ENCODE assay signal across 28 mouse cellular contexts in genomic region chr3:50976141-50976780, GRCm38 (mm10).
DNase-seq lines count a peak whose midpoint lies in the region; ATAC-seq and TF ChIP-seq lines count a peak whose summit lies in the region.
"Had no signal": no experiment of that assay in that cellular context is flagged by ENCODE, and none has a peak within 500 bp of the region (broad histone marks: within the 10 kb centered on the region; RNA-seq: fewer than 3 reads in every experiment).

No protein-coding gene starts in this region.

- H3K27ac ChIP-seq in lung, embryonic 14.5 days (ENCODE audit: low read depth) = no peak overlapping the region
- no peak overlapping the region for H3K27ac ChIP-seq in midbrain, embryonic 11.5 days (ENCODE audit: low read depth, low read length)
- H3K27ac ChIP-seq in midbrain, postnatal 0 days (ENCODE audit: low read depth, low read length) = no peak overlapping the region
- peak overlapping the region; percentile 17; the same call in 1 of the 2 replicates for H3K27ac ChIP-seq in intestine, embryonic 16.5 days (ENCODE audit: low read length)
- peak overlapping the region; percentile 43 for H3K27ac ChIP-seq in stomach, embryonic 16.5 days (ENCODE audit: low read length)
- H3K27ac ChIP-seq: embryonic facial prominence, embryonic 10.5 days; embryonic facial prominence, embryonic 13.5 days; forebrain, embryonic 12.5 days; forebrain, embryonic 15.5 days; heart, embryonic 15.5 days; hindbrain, embryonic 10.5 days; hindbrain, embryonic 13.5 days had no signal

- 25% methylated on average over 5 of the region's 5 CpGs for WGBS in lung, embryonic 14.5 days
- WGBS in midbrain, embryonic 11.5 days = 80% methylated on average over 5 of the region's 5 CpGs
- 85% methylated on average over 5 of the region's 5 CpGs for WGBS in midbrain, postnatal 0 days
- WGBS in intestine, embryonic 16.5 days = 56% methylated on average over 5 of the region's 5 CpGs
- 42% methylated on average over 5 of the region's 5 CpGs for whole genome bisulfite sequencing in stomach, embryonic 16.5 days

- H3K4me2 ChIP-seq in lung, embryonic 14.5 days = no peak overlapping the region
- no peak overlapping the region for H3K4me2 ChIP-seq in midbrain, embryonic 11.5 days
- no peak overlapping the region for H3K4me2 ChIP-seq in midbrain, postnatal 0 days (ENCODE audit: low read depth, low read length, poor library complexity, severe bottlenecking)
- no peak overlapping the region for H3K4me2 ChIP-seq in intestine, embryonic 16.5 days (ENCODE audit: low read depth, low read length)
- no peak overlapping the region for H3K4me2 ChIP-seq in stomach, embryonic 16.5 days (ENCODE audit: low read depth, low read length)
- H3K4me2 ChIP-seq: embryonic facial prominence, embryonic 13.5 days; forebrain, embryonic 12.5 days; forebrain, embryonic 15.5 days; heart, embryonic 12.5 days; heart, embryonic 15.5 days; hindbrain, embryonic 13.5 days had no signal

- DNase-seq in lung, embryonic 14.5 days = peak; percentile 46
- no peak for DNase-seq in lung, postnatal 14 days
- DNase-seq in midbrain, embryonic 11.5 days (ENCODE audit: low spot score, missing footprints) = peak; percentile 19
- DNase-seq in midbrain, postnatal 0 days (ENCODE audit: low spot score) = no peak
- no peak for DNase-seq in cerebellum, adult 9-11 months
- DNase-seq: adrenal gland, adult 2 months; adrenal gland, postnatal 14 days; cerebellum, adult 11 months; cerebellum, adult 2 months; cerebellum, postnatal 10 days; cerebellum, postnatal 36 days; embryo, embryonic 11 days; gastrocnemius, postnatal 25 days; heart, adult 18-20 months; heart, postnatal 10 days; heart, postnatal 36 days had no signal

- no peaks in the 10 kb centered on the region for H3K36me3 ChIP-seq in lung, embryonic 14.5 days (ENCODE audit: insufficient read depth)
- no peaks in the 10 kb centered on the region for H3K36me3 ChIP-seq in midbrain, embryonic 11.5 days (ENCODE audit: control insufficient read depth, insufficient read depth, low read length)
- no peaks in the 10 kb centered on the region for H3K36me3 ChIP-seq in midbrain, postnatal 0 days (ENCODE audit: insufficient read depth, low read length)
- no peaks in the 10 kb centered on the region for H3K36me3 ChIP-seq in intestine, embryonic 16.5 days (ENCODE audit: control insufficient read depth, insufficient read depth, low read length)
- no peaks in the 10 kb centered on the region for H3K36me3 ChIP-seq in stomach, embryonic 16.5 days (ENCODE audit: control insufficient read depth, insufficient read depth, low read length)
- H3K36me3 ChIP-seq: embryonic facial prominence, embryonic 10.5 days; embryonic facial prominence, embryonic 13.5 days; forebrain, embryonic 12.5 days; forebrain, embryonic 15.5 days; heart, embryonic 12.5 days; heart, embryonic 15.5 days; hindbrain, embryonic 10.5 days; hindbrain, embryonic 13.5 days had no signal

- H3K4me3 ChIP-seq in lung, embryonic 14.5 days (ENCODE audit: low read depth, low read length) = no peak overlapping the region
- H3K4me3 ChIP-seq in midbrain, embryonic 11.5 days (ENCODE audit: low read depth, low read length) = no peak overlapping the region
- no peak overlapping the region for H3K4me3 ChIP-seq in midbrain, postnatal 0 days (ENCODE audit: low read depth, low read length)
- H3K4me3 ChIP-seq in intestine, embryonic 16.5 days (ENCODE audit: low read length) = no peak overlapping the region
- H3K4me3 ChIP-seq in stomach, embryonic 16.5 days (replicated peaks; ENCODE audit: low read length) = no peak overlapping the region
- H3K4me3 ChIP-seq: embryonic facial prominence, embryonic 10.5 days; embryonic facial prominence, embryonic 13.5 days; erythroblast, embryonic 14.5 days; forebrain, embryonic 12.5 days; forebrain, embryonic 15.5 days; heart, embryonic 12.5 days; heart, embryonic 15.5 days; hindbrain, embryonic 10.5 days; hindbrain, embryonic 13.5 days had no signal

- H3K27me3 ChIP-seq in lung, embryonic 14.5 days (ENCODE audit: insufficient read depth, low read length) = no peaks in the 10 kb centered on the region
- no peaks in the 10 kb centered on the region for H3K27me3 ChIP-seq in midbrain, embryonic 11.5 days (ENCODE audit: control insufficient read depth, insufficient read depth, low read length)
- no peaks in the 10 kb centered on the region for H3K27me3 ChIP-seq in midbrain, postnatal 0 days (ENCODE audit: insufficient read depth, low read length)
- H3K27me3 ChIP-seq in intestine, embryonic 16.5 days (replicated peaks; ENCODE audit: control insufficient read depth, insufficient read depth, low read length) = no peaks in the 10 kb centered on the region
- H3K27me3 ChIP-seq in stomach, embryonic 16.5 days (ENCODE audit: control insufficient read depth, insufficient read depth, low read length) = no peaks in the 10 kb centered on the region
- H3K27me3 ChIP-seq: embryonic facial prominence, embryonic 13.5 days; forebrain, embryonic 12.5 days; forebrain, embryonic 15.5 days; heart, embryonic 12.5 days; heart, embryonic 15.5 days; hindbrain, embryonic 13.5 days had no signal

- no peak for TF ChIP-seq CTCF in lung, embryonic 14.5 days (IDR thresholded peaks at IDR 0.05; ENCODE audit: low read depth)
- TF ChIP-seq CTCF in midbrain, postnatal 0 days (IDR thresholded peaks at IDR 0.05) = no peak

- H3K9ac ChIP-seq in lung, embryonic 14.5 days = no peak overlapping the region
- no peak overlapping the region for H3K9ac ChIP-seq in midbrain, embryonic 11.5 days (ENCODE audit: low read length)
- no peak overlapping the region for H3K9ac ChIP-seq in midbrain, postnatal 0 days (replicated peaks; ENCODE audit: low read length, poor library complexity, severe bottlenecking)
- H3K9ac ChIP-seq in intestine, embryonic 16.5 days (ENCODE audit: low read depth, low read length) = no peak overlapping the region
- H3K9ac ChIP-seq in stomach, embryonic 16.5 days (ENCODE audit: low read length) = no peak overlapping the region
- H3K9ac ChIP-seq: embryonic facial prominence, embryonic 13.5 days; forebrain, embryonic 12.5 days; forebrain, embryonic 15.5 days; heart, embryonic 12.5 days; heart, embryonic 15.5 days; hindbrain, embryonic 13.5 days had no signal

- H3K4me1 ChIP-seq in lung, embryonic 14.5 days (ENCODE audit: insufficient read depth) = 0 out of 2 replicates have a peak, but pooled peaks cover 6% of the 10 kb centered on the region
- H3K4me1 ChIP-seq in midbrain, embryonic 11.5 days (ENCODE audit: control insufficient read depth, insufficient read depth, low read length) = no peaks in the 10 kb centered on the region
- H3K4me1 ChIP-seq in midbrain, postnatal 0 days (ENCODE audit: insufficient read depth, low read length) = no peaks in the 10 kb centered on the region
- H3K4me1 ChIP-seq in intestine, embryonic 16.5 days (ENCODE audit: control insufficient read depth, insufficient read depth, low read length) = no peaks in the 10 kb centered on the region
- H3K4me1 ChIP-seq in stomach, embryonic 16.5 days (ENCODE audit: control insufficient read depth, insufficient read depth, low read length) = 0 out of 2 replicates have a peak, but pooled peaks cover 6% of the 10 kb centered on the region
- H3K4me1 ChIP-seq: embryonic facial prominence, embryonic 10.5 days; forebrain, embryonic 15.5 days; heart, embryonic 12.5 days; heart, embryonic 15.5 days; hindbrain, embryonic 10.5 days; hindbrain, embryonic 13.5 days had no signal

- no peaks in the 10 kb centered on the region for H3K9me3 ChIP-seq in lung, embryonic 14.5 days (ENCODE audit: low read depth, low read length)
- H3K9me3 ChIP-seq in midbrain, embryonic 11.5 days (ENCODE audit: control insufficient read depth, low read length) = no peaks in the 10 kb centered on the region
- H3K9me3 ChIP-seq in midbrain, postnatal 0 days (ENCODE audit: low read length) = no peaks in the 10 kb centered on the region
- H3K9me3 ChIP-seq in intestine, embryonic 16.5 days (ENCODE audit: control insufficient read depth, low read length) = no peaks in the 10 kb centered on the region
- H3K9me3 ChIP-seq in stomach, embryonic 16.5 days (replicated peaks; ENCODE audit: control insufficient read depth, low read length) = no peaks in the 10 kb centered on the region
- H3K9me3 ChIP-seq: embryonic facial prominence, embryonic 10.5 days; embryonic facial prominence, embryonic 13.5 days; forebrain, embryonic 12.5 days; forebrain, embryonic 15.5 days; heart, embryonic 12.5 days; heart, embryonic 15.5 days; hindbrain, embryonic 10.5 days; hindbrain, embryonic 13.5 days had no signal

- peak; percentile 60; the same call in 1 of the 2 replicates for ATAC-seq in lung, embryonic 14.5 days (ENCODE audit: insufficient read depth)
- ATAC-seq in midbrain, embryonic 11.5 days (ENCODE audit: low FRiP score) = no peak
- ATAC-seq in midbrain, postnatal 0 days (ENCODE audit: low FRiP score) = no peak
- peak; percentile 84 for ATAC-seq in intestine, embryonic 16.5 days
- ATAC-seq in stomach, embryonic 16.5 days (ENCODE audit: insufficient read depth, low FRiP score) = peak; percentile 82; the same call in 1 of the 2 replicates
- ATAC-seq: CD4-positive, CD25-positive, alpha-beta regulatory T cell, adult 4 months; forebrain, embryonic 15.5 days had no signal

Comparison
In these comparisons a context has a peak if more than half of its experiments do, and no peak if none do; other contexts are left out.
1. DNase-seq: peak in lung, embryonic 14.5 days (single experiment) and midbrain, embryonic 11.5 days (single experiment); none in lung, postnatal 14 days (single experiment), midbrain, postnatal 0 days (single experiment) and cerebellum, adult 9-11 months (single experiment).
2. ATAC-seq: peak in lung, embryonic 14.5 days (single experiment), intestine, embryonic 16.5 days (single experiment) and stomach, embryonic 16.5 days (single experiment); none in midbrain, embryonic 11.5 days (single experiment) and midbrain, postnatal 0 days (single experiment).
3. H3K27ac ChIP-seq: peak in intestine, embryonic 16.5 days (single experiment) and stomach, embryonic 16.5 days (single experiment); none in lung, embryonic 14.5 days (single experiment), midbrain, embryonic 11.5 days (single experiment) and midbrain, postnatal 0 days (single experiment).